Mouse (Mus musculus) hindbrain, embryonic 14.5 days (tissue): Measurements from ENCODE around the gene Mepce. TPM values are rescaled to one million over a fixed set of nuclear protein-coding genes. Genes with fewer than 3 reads are reported as not detected.

Source experiments
- ATAC-seq: fragments of 200-750 bp; cut with Nextera tagmentation; 2 replicates; pipeline ENCODE4 v1.8.0; 2017; ENCODE audit warnings: moderate number of reproducible peaks, mild to moderate bottlenecking, moderate TSS enrichment, moderate library complexity; ENCODE audit not compliant: low FRiP score
- DNase-seq: peaks from one replicate; pipeline ENCODE4 v3.0.0-alpha.2; 2015; ENCODE audit warnings: low spot score
- H3K27ac ChIP-seq: fragments of 300-500 bp; sonication (generic); 2 replicates; pipeline ENCODE4 v1.5.1; 2014; ENCODE audit warnings: mild to moderate bottlenecking, moderate library complexity
- H3K27me3 ChIP-seq: fragments of 300-500 bp; sonication (generic); 2 replicates; pipeline ENCODE4 v1.6.1; 2014; ENCODE audit warnings: mild to moderate bottlenecking, low read length, mixed read lengths; ENCODE audit not compliant: control insufficient read depth, insufficient read depth
- H3K36me3 ChIP-seq: fragments of 300-500 bp; sonication (generic); replicated peaks from 2 replicates; pipeline ENCODE4 v1.6.1; 2014; ENCODE audit not compliant: control insufficient read depth, insufficient read depth
- H3K4me1 ChIP-seq: fragments of 300-500 bp; sonication (generic); replicated peaks from 2 replicates; pipeline ENCODE4 v1.6.1; 2014; ENCODE audit warnings: antibody characterized with exemption, low read length, mixed read lengths; ENCODE audit not compliant: control insufficient read depth, insufficient read depth
- H3K4me2 ChIP-seq: fragments of 300-500 bp; sonication (generic); replicated peaks from 2 replicates; pipeline ENCODE4 v1.6.1; 2014; ENCODE audit warnings: mild to moderate bottlenecking, moderate library complexity
- H3K4me3 ChIP-seq: fragments of 300-500 bp; sonication (generic); replicated peaks from 2 replicates; pipeline ENCODE4 v1.5.1; 2014; ENCODE audit warnings: mild to moderate bottlenecking, low read length
- H3K9ac ChIP-seq: fragments of 300-500 bp; sonication (generic); 2 replicates; pipeline ENCODE4 v1.6.1; 2014
- H3K9me3 ChIP-seq: fragments of 300-500 bp; sonication (generic); 2 replicates; pipeline ENCODE4 v1.6.1; 2016; ENCODE audit warnings: low read length; ENCODE audit not compliant: control insufficient read depth
- WGBS: fragments of 180-500 bp; shearing (Covaris S2); extraction: QIAGEN DNeasy Blood & Tissue Kit; methylation state at CpG from one replicate; pipeline ENCODE4 v1.1.7; 2014; 5-methylcytosine and 5-hydroxymethylcytosine counted together
- polyA plus RNA-seq: library from polyadenylated mRNA; unstranded; fragments of >200 nt; fragmentation: Nextera tagmentation; extraction: Ambion mirVana; gene quantifications from 2 replicates; pipeline ENCODE4 v1.2.1, GENCODE M21; 2014

The Mepce gene
- polyA plus RNA-seq, 1 experiment from 2014 or later: 11.0 TPM

- H3K27ac ChIP-seq: 0 out of 2 replicates have a peak overlapping the region, but pooled peaks have one; percentile 32
- no peaks in the 10 kb centered on the region for H3K27me3 ChIP-seq
- ATAC-seq: no peak
- WGBS: 41% methylated on average over 5 of the region's 5 CpGs
- H3K9ac ChIP-seq: peak overlapping the region; percentile 78
- peak overlapping the region; percentile 99 for H3K4me2 ChIP-seq
- no peak for DNase-seq
- H3K36me3 ChIP-seq: peaks cover 13% of the 10 kb centered on the region
- peaks cover 30% of the 10 kb centered on the region for H3K4me1 ChIP-seq
- no peaks in the 10 kb centered on the region for H3K9me3 ChIP-seq
- H3K4me3 ChIP-seq: peak overlapping the region; percentile 64
These were observed 39.2 kb downstream of the Mepce start for GRCm38 (mm10) chr5:137748130-137748770.

GRCm38 (mm10) chr5:137747326-137747961 is 40.0 kb downstream of the Mepce start:
- peaks cover 30% of the 10 kb centered on the region for H3K4me1 ChIP-seq
- WGBS: 4% methylated on average over 25 of the region's 26 CpGs
- peak overlapping the region; percentile 79; the same call in 1 of the 2 replicates for H3K27ac ChIP-seq
- no peaks in the 10 kb centered on the region for H3K27me3 ChIP-seq
- ATAC-seq (no peak), DNase-seq (no peak)
- H3K36me3 ChIP-seq: peaks cover 13% of the 10 kb centered on the region
- peak overlapping the region; percentile 99 for H3K4me2 ChIP-seq
- peak overlapping the region; percentile 78 for H3K9ac ChIP-seq
- H3K4me3 ChIP-seq: peak overlapping the region; percentile 64
- no peaks in the 10 kb centered on the region for H3K9me3 ChIP-seq

- no peaks in the 10 kb centered on the region for H3K9me3 ChIP-seq
- H3K9ac ChIP-seq: peak overlapping the region; percentile 78
- H3K36me3 ChIP-seq: peaks cover 8% of the 10 kb centered on the region
- H3K27me3 ChIP-seq: no peaks in the 10 kb centered on the region
- peak overlapping the region; percentile 99 for H3K4me2 ChIP-seq
- H3K4me3 ChIP-seq: peak overlapping the region; percentile 64
- WGBS: 0% methylated on average over 16 of the region's 16 CpGs
- peak overlapping the region; percentile 79 for H3K27ac ChIP-seq
- ATAC-seq: no peak
- no peak for DNase-seq
- peaks cover 30% of the 10 kb centered on the region for H3K4me1 ChIP-seq
These were observed 40.6 kb downstream of the Mepce start for GRCm38 (mm10) chr5:137746851-137747325.

- Histone ChIP-seq H3K9ac (peak overlapping the region; percentile 78), H3K4me2 (peak overlapping the region; percentile 99), H3K4me3 (peak overlapping the region; percentile 64), H3K36me3 (0 out of 2 replicates have a peak, but pooled peaks cover 3% of the 10 kb centered on the region), H3K9me3 (no peaks in the 10 kb centered on the region), H3K27ac (peak overlapping the region; percentile 79), H3K27me3 (no peaks in the 10 kb centered on the region), H3K4me1 (peaks cover 34% of the 10 kb centered on the region)
- ATAC-seq: peak; percentile 9; the same call in 1 of the 2 replicates
- 0% methylated on average over 17 of the region's 20 CpGs for WGBS
- DNase-seq: no peak
These were observed 41.1 kb downstream of the Mepce start for GRCm38 (mm10) chr5:137746282-137746850.

GRCm38 (mm10) chr5:137745214-137746171 is 42.0 kb downstream of the Mepce start, which contains the start of gene Tsc22d4:
TSS of gene Tsc22d4 (plus strand) at chr5:137745730.
- DNase-seq (peak; percentile 93), ATAC-seq (peak; percentile 84)
- Histone ChIP-seq H3K36me3 (no peaks in the 10 kb centered on the region), H3K4me2 (peak within 1 kb of the TSS; percentile 99), H3K4me3 (peak within 1 kb of the TSS; percentile 64), H3K27me3 (no peaks in the 10 kb centered on the region), H3K9me3 (no peaks in the 10 kb centered on the region), H3K4me1 (peaks cover 35% of the 10 kb centered on the region), H3K27ac (peak within 1 kb of the TSS; percentile 79), H3K9ac (peak within 1 kb of the TSS; percentile 78)
- WGBS: 4% methylated on average over 28 of the region's 28 CpGs

- WGBS: 89% methylated on average over 6 of the region's 7 CpGs
These were observed 43.3 kb downstream of the Mepce start for GRCm38 (mm10) chr5:137744197-137744596.

GRCm38 (mm10) chr5:137742836-137743235 is 44.6 kb downstream of the Mepce start:
- WGBS: 91% methylated on average over 6 of the region's 6 CpGs
- no peak overlapping the region for H3K4me3 ChIP-seq
- H3K9me3 ChIP-seq: no peaks in the 10 kb centered on the region
- DNase-seq: no peak
- peaks cover 43% of the 10 kb centered on the region for H3K4me1 ChIP-seq
- H3K9ac ChIP-seq: no peak overlapping the region
- no peak overlapping the region for H3K27ac ChIP-seq
- H3K36me3 ChIP-seq: peaks cover 6% of the 10 kb centered on the region
- H3K4me2 ChIP-seq: no peak overlapping the region
- no peaks in the 10 kb centered on the region for H3K27me3 ChIP-seq
- no peak for ATAC-seq

More at GRCm38 (mm10) chr5:137744197-137744596, 43.3 kb downstream of the Mepce start:
- no peak overlapping the region for H3K4me3 ChIP-seq
- H3K27ac ChIP-seq: no peak overlapping the region
- H3K9me3 ChIP-seq: no peaks in the 10 kb centered on the region
- H3K9ac ChIP-seq: no peak overlapping the region
- H3K4me2 ChIP-seq: no peak overlapping the region
- ATAC-seq: no peak
- no peaks in the 10 kb centered on the region for H3K36me3 ChIP-seq
- no peaks in the 10 kb centered on the region for H3K27me3 ChIP-seq
- DNase-seq: no peak
- peaks cover 42% of the 10 kb centered on the region for H3K4me1 ChIP-seq

- H3K36me3 ChIP-seq: peaks cover 13% of the 10 kb centered on the region
- ATAC-seq: no peak
- 67% methylated on average over 10 of the region's 10 CpGs for WGBS
- H3K4me3 ChIP-seq: peak overlapping the region; percentile 60; the same call in 1 of the 2 replicates
- no peaks in the 10 kb centered on the region for H3K27me3 ChIP-seq
- peak overlapping the region; percentile 91 for H3K4me2 ChIP-seq
- H3K9ac ChIP-seq: peak overlapping the region; percentile 94; the same call in 1 of the 2 replicates
- H3K27ac ChIP-seq: no peak overlapping the region
- H3K4me1 ChIP-seq: peaks cover 39% of the 10 kb centered on the region
- no peaks in the 10 kb centered on the region for H3K9me3 ChIP-seq
- no peak for DNase-seq
These were observed 45.4 kb downstream of the Mepce start for GRCm38 (mm10) chr5:137742048-137742447.
